Mouse (Mus musculus) frontal cortex, postnatal 25 days (tissue): Measurements from ENCODE around the gene Tbc1d17.

Experiments used
- DNase-seq, 2 experiments: peaks; one replicate each; pipeline ENCODE4 v3.0.0; 2022; ENCODE audit warnings: low spot score in 2 of 2

Gene Tbc1d17

DNA sequence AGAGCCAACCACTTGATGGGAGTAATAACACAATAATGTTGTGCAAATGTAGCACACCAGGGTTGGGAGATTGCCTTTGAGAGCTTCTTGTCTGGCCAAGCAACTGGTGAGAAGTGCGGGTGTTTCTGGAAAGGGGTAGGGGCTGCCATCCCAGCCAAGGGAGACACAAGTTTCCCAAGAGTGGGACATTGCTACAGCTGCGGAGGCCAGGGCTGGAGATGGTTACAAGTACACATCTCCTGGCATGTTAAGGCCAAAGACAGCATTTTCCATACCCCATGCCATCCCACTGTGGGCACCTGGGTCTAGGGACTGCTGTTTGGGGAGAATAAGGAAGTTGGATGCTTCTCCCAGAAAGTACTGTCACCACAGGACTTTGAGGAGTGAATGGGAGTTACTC lies 4.2 kb upstream of the Tbc1d17 start:
- DNase-seq = no peak

DNA sequence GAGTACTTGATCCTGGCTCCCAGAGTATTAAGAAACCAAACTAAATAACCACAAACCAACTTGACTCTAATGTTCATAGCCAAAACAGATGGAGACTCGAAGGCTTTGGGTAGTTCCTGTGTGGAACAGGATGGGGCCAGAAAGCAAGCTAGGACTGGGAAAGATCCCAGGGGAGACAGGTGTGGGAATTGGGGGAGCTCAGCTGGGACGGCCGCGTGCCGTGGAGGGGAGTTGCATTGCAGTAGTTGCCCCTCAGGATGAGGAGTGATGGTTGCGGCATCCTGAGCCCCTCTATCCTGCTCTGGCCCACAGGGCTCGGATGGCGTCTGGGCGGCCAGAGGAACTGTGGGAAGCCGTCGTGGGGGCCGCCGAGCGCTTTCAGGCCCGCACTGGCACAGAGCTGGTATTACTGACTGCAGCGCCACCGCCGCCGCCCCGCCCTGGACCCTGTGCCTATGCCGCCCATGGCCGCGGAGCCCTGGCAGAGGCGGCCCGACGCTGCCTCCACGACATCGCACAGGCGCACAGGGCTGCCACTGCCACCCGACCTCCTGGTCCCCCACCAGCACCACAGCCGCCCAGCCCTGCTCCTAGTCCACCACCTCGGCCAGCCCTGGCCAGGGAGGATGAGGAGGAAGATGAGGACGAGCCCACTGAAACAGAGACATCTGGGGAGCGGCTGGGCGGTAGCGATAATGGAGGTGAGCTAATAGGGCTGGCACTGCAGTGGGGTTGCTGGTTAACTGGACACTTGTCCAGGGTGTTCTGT lies 3.6 kb upstream of the Tbc1d17 start:
- no peak for DNase-seq

DNA sequence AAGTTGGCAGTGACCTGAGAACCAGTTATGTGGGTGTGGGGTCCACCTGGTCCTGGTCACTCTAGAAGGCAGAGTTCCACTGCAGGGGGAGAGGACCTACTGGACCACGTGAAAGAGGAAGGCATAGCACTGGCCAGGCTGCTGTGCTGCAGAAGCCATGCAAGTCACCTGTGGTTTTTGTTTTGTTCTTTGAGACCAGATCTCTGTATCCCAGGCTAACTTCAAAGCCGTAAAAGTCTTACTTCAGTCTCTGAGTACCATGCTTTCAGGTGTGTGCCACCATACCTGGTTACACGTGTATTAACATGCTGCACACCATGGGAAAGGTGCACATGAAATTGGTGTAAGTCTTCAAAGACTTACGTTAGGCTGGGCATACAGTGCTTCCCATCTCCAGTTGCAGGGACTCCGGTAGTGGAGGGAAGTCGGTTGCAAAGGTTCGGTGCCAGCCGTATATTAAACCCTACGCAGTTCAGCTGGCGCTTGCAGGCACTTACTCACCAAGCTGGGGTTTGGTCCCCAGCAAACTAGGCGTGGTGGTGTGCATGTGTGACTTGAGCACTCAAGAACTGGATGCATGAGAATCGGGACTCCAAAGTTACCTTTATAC lies 2.9 kb upstream of the Tbc1d17 start:
- no peak for DNase-seq

DNA sequence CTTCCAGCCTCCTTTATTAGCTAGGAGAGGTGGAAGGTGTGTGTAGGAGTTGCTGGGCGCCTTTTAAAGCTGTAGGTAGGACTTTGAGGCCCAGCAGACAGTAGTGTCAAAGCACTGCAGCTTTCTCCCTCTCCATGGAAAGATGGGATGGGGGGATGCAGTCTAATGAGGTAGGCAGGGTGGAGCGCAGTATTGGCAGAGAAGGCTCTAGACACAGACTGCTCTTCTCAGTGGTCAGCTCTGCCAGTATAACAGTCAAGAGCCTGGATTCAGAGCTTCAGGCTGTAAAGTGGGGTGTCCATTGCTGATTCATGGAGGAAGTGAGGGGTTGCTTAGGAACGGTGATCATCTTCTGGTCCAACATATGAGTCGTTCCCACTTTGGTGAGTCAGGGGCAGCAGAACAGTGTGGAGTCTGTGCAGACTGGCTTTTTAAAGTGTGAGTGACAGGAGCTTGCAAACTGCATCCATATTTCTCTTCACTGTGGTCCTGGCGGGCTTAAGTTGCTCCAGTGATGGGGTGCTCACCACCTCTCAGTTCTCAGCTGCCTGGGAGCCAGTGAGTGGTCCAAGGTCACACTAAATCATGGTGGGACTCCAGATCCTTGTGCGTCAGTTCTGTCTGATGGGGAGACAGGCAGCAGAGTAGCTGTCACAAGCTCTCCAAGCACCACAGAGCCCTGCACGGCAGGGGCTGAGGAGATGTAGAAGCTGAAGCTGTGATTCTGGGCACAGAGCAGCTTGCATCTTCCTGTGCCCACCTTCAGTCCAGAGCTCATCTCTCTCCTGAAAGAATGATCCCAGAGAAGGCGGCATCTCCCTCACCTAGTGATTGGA lies 2.1 kb upstream of the Tbc1d17 start:
- no peak for DNase-seq

DNA sequence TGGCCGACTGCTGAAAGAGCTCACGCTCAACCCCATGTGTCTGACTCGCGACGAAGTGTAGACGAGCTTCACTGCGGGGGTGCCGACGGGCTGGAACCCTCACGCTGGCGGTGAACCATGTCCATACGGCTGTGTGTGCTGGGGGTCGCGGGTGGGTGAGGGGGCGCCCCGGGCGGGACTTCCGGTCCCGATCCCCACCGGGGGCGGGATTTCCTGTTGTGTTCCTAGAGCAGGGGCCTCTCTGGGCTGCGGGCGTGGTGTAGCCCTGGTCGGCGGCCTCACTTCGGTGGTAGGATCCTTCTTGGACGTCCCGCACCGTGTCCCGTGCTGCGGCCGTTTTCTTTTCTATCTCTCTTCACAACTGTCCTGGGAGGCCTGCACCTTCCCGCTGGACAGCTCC lies 1.3 kb upstream of the Tbc1d17 start:
- DNase-seq = no peak

DNA sequence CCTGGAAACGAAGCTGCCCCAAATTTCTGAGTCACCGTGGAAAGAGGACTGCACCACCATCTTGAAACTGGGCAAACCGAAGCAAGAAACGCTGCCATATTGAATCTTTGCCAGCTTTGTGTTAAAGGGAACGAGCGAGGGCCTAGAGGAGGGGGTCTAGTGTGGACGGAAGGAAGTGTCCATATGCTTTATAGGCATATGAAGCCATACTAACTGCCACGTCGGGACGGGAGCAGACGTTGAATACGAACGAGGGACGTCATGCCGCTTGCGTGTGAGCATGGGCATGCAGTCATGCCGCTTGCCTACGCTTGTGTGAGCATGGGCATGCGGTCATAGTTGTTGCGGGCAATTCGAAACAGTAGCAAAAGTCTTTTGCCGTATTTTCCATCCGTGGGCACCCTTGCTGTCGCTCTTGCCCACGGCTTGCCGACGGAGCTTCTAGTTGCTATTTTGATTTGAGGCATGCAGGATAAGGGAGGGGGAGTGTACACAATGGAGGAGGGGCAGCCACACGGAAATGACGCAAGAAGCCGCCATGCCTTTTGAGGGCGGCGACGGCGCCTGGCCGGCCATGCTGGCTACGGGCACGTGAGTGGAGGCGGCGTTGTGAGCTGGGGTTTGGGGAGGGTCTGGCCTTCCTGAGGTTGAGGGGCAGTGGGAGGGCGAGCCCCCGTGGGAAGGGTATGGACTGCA lies 685 bp upstream of the Tbc1d17 start:
- peak; percentile 74 to 79 for DNase-seq

DNA sequence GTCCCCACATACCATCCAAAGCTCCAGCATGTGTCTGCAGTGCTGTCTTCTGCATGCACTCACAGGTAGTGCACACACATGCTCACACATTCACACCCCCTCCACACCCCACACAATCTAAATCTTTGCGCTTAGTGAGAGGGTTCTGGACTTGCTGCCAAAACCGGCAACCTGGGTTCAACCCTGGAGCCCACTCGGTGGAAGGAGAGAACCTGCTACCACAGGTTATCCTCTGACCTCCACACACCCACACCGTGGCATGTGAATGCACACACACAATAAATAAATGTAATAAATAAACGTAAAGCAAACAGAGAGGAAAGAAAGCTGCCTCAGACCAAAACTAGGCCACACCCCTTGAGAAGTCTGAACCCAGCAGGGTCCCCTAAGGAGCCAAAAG lies 1.1 kb downstream of the Tbc1d17 start:
- no peak for DNase-seq

DNA sequence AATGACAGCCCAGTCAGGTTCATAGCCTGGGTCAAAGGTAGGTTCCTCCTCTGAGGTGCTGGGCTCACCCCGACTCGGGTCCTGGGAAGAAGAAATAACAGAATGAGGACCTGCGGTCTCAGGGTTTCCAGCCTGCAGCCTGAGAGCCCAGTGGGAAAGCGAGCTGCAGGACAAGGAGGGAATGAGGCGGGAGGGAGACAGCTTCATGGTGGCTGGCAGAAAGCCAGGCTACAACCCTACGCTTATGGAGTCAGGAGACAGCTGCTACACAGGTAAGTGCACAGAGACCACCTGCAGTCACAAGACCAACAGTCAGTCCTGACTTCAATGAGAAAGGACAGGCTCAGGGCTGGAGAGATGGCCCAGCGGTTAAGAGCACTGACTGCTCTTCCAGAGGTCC lies 2.1 kb downstream of the Tbc1d17 start:
- no peak for DNase-seq

DNA sequence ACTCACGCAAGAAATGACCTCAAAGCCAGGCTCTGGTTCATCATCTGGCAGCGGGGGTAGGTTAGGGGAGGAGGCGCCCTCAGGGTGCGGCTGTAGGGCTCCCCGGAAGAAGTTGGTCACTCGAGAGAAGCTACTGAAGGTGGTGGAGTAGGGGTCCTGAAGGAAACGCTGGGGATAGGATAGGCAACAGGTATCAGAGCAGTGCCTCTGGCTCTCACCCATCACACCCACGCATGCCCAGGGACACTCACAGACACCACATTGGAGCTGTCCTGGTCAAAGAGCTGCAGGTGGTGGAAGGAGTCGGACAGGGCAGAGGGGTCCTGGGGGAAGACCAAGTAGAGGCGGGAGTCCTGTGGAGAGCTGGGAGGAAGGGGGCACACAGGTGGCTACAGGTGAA lies 3.9 kb downstream of the Tbc1d17 start:
- DNase-seq = no peak

DNA sequence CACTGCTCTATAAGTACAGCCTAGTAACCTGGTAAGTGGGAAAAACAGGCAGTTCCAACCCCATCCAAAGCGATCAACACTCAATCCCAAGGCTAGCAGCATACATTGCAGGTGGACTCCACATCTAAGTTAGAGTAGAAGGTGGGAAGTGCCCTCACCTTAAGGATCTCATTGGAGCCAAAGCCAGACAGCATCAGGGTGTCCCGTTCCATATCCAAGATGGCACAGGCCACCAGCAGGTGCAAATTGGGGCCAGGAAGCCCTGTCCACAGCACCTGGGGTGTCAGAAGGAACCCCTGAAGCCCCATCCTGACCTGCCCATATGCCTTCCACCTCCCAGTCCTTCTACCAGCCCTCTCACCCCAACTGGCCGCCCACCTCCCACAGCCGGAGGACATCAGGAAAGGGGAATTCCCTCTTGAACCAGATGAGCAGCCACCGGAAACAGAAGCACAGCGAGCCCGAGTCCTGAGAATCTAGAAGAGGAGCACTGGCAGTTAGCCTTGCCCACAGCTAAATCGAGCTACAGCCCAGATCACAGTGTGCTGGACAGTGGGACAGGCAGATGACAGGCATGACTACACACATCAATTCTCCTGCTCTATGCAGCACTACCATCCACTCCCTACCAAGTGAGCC lies 6.9 kb downstream of the Tbc1d17 start:
- no peak for DNase-seq

DNA sequence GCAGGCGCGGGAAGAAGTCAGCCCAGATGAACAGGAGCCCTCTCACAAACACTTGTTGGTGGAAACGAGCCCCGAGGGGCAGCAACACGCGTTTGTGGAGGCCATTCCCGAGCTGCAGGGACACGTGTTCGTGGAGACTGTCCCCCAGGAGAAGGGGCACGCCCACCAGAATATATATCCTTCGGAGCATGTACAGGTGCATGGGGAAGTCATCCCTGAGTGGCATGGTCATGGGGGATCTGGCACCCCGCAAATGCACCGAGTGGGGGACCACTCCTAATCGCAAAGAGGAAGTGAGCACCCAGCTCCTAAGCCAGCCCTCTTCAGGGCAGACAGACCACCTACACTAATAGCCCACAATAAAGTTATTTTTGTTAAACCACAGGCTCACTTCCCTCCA lies 8.5 kb downstream of the Tbc1d17 start:
- no peak for DNase-seq

DNA sequence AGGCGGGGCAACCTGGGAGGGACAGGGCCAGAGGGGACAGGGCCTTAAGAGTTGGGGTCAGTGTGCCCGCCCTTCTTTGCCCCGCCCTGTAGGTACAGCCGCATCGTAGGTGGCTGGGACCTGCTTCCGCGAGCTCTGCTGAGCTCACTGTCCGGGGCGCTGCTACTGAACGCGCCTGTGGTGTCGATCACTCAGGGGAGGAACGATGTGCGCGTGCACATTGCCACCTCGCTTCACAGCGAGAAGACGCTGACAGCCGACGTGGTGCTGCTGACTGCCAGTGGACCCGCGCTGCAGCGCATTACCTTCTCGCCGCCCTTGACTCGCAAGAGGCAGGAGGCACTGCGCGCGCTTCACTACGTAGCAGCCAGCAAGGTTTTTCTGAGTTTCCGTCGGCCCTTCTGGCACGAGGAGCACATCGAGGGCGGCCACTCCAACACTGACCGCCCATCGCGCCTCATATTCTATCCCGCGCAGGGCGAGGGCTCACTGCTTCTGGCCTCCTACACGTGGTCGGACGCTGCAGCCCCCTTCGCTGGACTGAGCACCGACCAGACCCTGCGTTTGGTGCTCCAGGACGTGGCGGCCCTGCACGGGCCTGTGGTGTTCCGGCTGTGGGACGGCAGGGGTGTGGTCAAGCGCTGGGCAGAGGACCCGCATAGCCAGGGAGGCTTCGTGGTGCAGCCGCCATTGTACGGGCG lies 9.2 kb downstream of the Tbc1d17 start:
- DNase-seq = no peak

DNA sequence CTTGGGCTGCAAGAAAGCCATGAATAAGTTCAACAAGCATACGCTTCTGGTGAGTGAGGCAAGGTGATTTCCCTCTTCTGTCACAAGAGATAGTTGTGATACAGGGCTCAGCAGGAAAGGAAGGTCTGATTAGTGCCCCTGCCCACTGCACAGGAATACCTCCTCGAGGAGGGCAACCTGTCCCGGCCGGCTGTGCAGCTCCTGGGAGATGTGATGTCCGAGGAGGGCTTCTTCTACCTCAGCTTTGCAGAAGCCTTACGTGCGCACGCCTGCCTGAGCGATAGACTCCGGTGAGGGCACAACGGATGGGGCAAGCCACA lies 9.7 kb downstream of the Tbc1d17 start:
- DNase-seq = no peak

DNA sequence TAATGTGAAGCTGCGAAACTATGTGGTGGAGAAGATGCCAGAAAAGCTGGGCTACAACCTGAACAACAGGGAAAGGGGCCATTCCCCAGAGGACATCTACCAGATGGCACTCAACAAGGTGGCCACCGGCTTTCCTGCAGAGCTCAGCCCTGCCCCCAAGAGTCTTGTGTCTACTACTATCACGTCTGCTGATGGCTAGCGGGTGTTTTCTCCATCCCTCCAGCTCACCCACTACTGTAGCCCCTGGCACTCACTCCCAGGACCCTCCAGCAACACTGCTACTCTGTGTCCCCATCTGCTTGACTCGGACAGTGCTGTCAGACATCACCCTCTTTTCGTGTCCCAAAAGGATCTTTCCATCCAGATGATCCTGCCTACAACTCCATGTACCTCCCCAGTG lies 10.8 kb downstream of the Tbc1d17 start:
- no peak for DNase-seq

DNA sequence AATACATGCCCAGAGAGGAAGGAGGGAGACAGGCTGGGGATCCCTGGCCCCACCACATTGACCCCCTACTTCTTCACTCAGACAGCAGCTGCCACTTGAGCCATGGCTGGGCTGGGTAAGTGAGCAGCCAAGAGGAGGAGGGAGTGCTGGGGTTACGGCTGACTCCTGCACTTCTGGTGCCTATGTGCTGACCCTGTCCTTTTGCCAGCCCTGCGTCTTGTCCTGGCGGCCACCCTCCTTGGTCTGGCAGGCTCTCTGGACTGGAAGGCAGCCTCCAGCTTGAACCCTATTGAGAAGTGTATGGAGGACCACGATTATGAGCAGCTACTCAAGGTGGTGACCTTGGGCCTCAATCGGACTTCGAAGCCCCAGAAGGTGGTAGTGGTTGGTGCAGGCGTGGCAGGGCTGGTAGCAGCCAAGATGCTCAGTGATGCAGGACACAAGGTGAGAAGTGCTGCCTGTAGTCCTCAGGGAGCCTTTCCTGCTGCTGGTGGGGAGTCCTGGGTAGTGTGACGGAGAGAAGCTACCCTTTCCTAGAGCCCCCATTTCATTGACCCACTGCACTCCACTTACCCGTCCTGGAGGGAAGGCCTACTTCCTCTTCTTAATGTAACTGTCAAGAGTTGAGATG lies 12.3 kb downstream of the Tbc1d17 start:
- DNase-seq = no peak

DNA sequence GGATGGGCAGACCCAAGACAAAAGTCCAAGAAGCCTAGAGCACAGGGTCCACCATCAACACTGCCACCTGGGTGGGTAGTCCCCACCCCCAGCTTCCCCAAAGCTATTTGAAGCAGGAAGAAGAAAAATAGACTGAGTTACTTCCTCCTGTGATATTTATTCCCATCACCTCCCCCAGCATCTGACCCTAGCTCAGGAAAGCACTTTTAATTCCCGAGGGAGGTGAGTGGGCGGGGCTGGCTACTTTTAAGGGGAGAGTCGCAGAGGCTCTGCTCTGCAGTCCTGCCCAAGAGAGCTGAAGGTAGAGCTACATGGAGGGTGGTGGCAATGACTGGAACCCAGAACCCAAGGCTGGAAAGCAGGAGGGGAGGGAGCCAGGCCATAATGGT lies 12.9 kb downstream of the Tbc1d17 start:
- no peak for DNase-seq

DNA sequence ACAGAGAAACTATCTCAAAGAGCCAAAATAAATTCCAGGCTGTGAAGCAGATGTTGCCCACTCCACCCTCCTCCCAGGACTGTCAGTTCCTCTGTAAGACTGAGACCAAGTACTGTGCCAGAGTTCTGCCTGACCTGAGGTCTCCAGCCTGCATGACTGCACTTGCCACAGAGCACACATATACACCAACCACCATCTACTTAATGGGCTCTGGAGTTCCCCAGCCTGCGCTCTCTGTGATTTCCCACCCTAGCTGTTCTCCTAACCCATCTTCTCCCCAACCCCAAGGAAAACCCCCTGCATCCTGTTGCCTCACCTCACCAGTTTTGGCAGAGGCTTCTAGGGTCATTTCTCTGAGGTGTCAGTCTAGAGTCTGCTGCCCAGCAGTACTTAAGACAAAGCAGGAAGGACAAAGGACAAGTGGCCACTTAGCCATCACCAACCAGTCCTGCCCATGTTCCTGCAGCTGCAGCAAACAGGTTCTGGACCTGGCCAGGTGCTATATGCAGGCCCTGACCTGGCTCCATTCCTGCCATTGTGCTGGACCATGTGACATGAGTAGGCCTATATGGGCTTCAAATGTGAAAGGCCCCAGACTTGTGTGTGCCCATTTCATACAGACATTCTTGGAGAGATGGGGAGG lies 13.4 kb downstream of the Tbc1d17 start:
- DNase-seq = no peak

DNA sequence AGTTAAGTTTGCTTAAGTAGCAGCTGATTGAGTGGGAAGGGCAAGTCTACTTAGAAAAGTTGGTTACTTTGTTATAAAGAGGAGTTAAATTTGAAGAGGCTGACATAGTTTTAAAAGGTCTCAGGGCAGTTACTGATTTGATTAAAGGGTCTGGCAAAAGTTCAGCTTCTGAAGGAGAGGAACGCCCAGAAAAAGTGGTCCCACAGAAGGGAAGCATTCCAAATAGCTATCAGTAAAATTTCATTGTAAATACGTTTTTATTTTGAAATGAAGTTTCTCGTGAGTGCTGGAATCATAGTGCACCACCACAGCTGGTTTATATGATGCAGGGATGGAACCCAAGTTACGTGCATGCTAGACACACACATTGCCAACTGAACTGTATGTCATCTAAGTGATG lies 16.1 kb downstream of the Tbc1d17 start:
- no peak for DNase-seq

DNA sequence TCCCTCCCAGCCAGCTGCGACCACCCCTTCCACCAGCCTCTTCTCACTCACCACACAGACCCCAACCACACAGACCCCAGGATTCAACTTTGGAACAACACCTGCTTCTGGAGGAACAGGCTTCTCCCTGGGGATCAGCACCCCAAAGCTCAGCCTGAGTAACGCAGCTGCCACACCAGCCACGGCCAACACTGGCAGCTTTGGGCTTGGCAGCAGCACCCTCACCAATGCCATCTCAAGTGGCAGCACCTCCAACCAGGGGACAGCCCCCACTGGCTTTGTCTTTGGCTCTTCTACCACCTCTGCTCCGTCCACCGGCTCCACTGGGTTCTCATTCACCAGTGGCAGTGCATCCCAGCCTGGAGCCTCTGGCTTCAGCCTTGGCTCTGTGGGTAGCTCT lies 20.2 kb downstream of the Tbc1d17 start:
- no peak for DNase-seq

DNA sequence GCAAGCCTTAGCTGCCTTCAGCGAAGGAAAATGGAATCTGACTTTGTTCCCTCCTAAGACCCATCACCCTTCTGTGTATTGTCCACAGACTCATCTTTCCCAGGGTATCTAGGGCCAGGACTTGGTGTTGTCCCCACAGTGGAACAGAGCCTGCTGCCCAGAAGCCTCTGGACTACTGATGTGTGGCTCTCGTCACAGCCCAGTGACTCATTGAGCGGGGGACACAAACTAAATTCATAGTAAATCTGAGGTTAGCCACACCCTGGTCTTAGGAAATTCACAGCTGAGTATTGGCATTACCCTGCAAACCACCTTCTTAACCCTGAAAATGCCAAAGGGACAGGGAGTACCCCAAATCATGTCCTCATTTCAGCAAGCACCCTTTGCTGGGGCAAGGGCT lies 22.1 kb downstream of the Tbc1d17 start:
- DNase-seq = no peak
